Mouse (Mus musculus) ES-Bruce4 (cell line): ENCODE data around the gene Il22ra1. TPM values are rescaled to one million over a fixed set of nuclear protein-coding genes. Genes with fewer than 3 reads are reported as not detected.
A peak's percentile ranks its signal among the peaks of the same experiment; 100 is the strongest.

Source experiments
- H3K27ac ChIP-seq: 2 replicates; pipeline ENCODE4 v1.5.1; 2012; ENCODE audit warnings: low read length, inconsistent platforms; ENCODE audit not compliant: insufficient read depth
- H3K27me3 ChIP-seq: 2 replicates; pipeline ENCODE4 v1.6.1; 2012; ENCODE audit warnings: mild to moderate bottlenecking, low read length, inconsistent platforms; ENCODE audit not compliant: control insufficient read depth, poor library complexity, insufficient read depth, severe bottlenecking
- H3K36me3 ChIP-seq: 2 replicates; pipeline ENCODE4 v1.6.1; 2012; ENCODE audit warnings: inconsistent platforms, mild to moderate bottlenecking, low read length, moderate library complexity; ENCODE audit not compliant: control insufficient read depth, poor library complexity, insufficient read depth, severe bottlenecking
- H3K4me1 ChIP-seq: one replicate; pipeline ENCODE4 v1.8.1; 2011; ENCODE audit warnings: low read length; ENCODE audit not compliant: control insufficient read depth, insufficient read depth
- H3K4me3 ChIP-seq: 2 replicates; pipeline ENCODE4 v1.5.1; 2011; ENCODE audit warnings: low read depth, mild to moderate bottlenecking, low read length
- H3K9ac ChIP-seq: 2 replicates; pipeline ENCODE4 v1.6.1; 2012; ENCODE audit warnings: low read depth, mild to moderate bottlenecking, inconsistent platforms; ENCODE audit not compliant: poor library complexity, severe bottlenecking
- H3K9me3 ChIP-seq: replicated peaks from 2 replicates; pipeline ENCODE4 v1.6.1; 2012; ENCODE audit warnings: mild to moderate bottlenecking, low read length, inconsistent platforms; ENCODE audit not compliant: control insufficient read depth, poor library complexity, insufficient read depth, severe bottlenecking
- CTCF ChIP-seq: IDR thresholded peaks from one replicate; pipeline ENCODE4 v1.8.1; 2011; ENCODE audit warnings: low read depth, low read length
- EP300 ChIP-seq: IDR thresholded peaks from 2 replicates; pipeline ENCODE4 v1.6.1; 2011; ENCODE audit warnings: low read depth, low read length; ENCODE audit not compliant: insufficient read depth
- POLR2A ChIP-seq: IDR thresholded peaks from one replicate; pipeline ENCODE4 v1.8.1; 2011; ENCODE audit warnings: low read length; ENCODE audit not compliant: insufficient read depth
- polyA plus RNA-seq: library from polyadenylated mRNA; stranded (reverse); fragments of >200 nt; gene quantifications from 2 replicates; pipeline ENCODE4 v1.2.4, GENCODE M21; 2011; ENCODE audit warnings: low read depth; ENCODE audit not compliant: missing spikeins, insufficient read depth, insufficient read length

Gene Il22ra1
- polyA plus RNA-seq, 1 experiment: not detected

DNA sequence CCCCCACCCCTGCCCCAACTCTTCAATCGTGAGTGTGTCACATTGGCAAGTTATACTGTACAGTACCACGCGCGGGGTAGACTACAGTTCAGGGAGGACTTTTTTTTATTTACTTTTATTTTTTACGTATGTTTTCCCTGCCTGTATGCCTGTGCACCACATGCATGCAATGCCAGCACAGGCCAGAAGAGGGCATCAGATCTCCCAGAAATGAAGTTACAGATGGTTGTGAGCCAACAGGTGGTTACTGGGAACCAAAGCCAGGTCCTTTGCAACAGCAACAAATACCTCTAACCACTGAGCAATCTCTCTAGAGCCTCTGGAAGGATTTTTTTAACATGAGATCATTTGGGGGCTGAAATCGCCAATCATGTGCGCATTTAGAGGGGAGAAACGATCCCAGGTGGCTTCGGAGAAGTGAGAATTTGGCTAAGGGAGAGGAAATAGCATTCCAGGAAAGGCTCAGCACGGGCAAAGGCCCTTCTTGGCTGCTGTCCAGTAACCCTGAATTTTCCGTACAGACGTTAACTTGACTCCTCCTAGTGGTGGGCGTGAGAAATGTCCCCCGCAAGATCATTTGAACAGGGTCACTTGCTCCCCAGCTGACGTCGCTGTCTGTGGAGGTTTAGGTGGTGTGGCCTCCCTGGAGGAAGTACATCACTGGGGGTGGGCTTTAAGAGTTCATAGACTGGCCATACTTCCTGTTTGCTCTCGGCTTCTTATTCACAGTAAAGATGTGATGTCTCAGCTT is 5.3 kb upstream of the Il22ra1 start:
- TF ChIP-seq CTCF: peak; percentile 45
- no peak for TF ChIP-seq POLR2A
- TF ChIP-seq EP300: no peak
- Histone ChIP-seq H3K36me3 (no peaks in the 10 kb centered on the region), H3K9me3 (no peaks in the 10 kb centered on the region), H3K4me1 (no peaks in the 10 kb centered on the region), H3K4me3 (no peak overlapping the region), H3K27ac (no peak overlapping the region), H3K27me3 (no peaks in the 10 kb centered on the region), H3K9ac (no peak overlapping the region)

DNA sequence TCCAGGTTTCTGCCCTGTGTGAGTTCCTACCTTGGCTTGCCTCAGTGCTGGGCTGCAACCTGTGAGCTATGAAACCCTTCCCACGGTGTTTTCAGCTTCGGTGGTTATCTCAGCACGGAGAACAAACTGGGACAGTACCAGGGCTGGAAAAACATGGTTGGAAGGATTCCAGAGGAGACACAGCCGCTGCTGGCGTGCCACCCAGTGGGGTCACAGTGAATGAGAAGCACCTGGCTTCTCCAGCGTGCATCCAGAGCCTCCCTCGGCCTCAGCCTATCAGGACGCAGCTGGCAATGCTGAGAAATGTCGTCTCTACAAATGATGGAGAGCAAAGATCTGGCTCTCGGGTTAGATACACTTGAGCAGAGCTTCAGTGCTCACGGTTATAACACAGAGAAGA is 1.6 kb upstream of the Il22ra1 start:
- H3K36me3 ChIP-seq: no peaks in the 10 kb centered on the region
- H3K9me3 ChIP-seq: no peaks in the 10 kb centered on the region
- no peaks in the 10 kb centered on the region for H3K27me3 ChIP-seq
- no peak for TF ChIP-seq CTCF
- no peak for TF ChIP-seq POLR2A
- no peak for TF ChIP-seq EP300
- H3K4me1 ChIP-seq: no peaks in the 10 kb centered on the region
- H3K27ac ChIP-seq: no peak overlapping the region
- no peak overlapping the region for H3K4me3 ChIP-seq
- no peak overlapping the region for H3K9ac ChIP-seq

DNA sequence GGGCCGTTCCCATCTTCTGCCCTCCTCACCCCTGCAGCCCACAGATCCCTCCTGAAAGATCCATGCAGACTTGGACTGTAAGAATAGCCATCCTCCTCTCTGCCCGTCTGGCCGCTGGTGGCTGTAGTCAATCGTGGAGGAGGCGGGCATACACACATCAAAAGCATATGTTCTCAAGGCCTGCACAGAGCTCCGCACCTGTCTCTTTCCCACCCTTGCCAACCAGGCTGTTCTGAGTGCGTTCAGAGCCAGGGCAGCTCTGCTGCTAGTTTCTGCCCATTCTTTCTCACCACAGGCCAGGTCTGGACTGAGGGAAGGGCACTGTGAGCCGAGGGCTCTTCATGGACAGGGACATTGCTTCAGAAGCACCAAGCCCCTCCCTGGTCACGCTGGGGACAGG is 2.2 kb downstream of the Il22ra1 start:
- Histone ChIP-seq H3K4me3 (no peak overlapping the region), H3K27ac (no peak overlapping the region), H3K9me3 (peaks cover 6% of the 10 kb centered on the region; the same call in 1 of the 2 replicates), H3K27me3 (no peaks in the 10 kb centered on the region), H3K36me3 (no peaks in the 10 kb centered on the region), H3K4me1 (no peaks in the 10 kb centered on the region), H3K9ac (no peak overlapping the region)
- TF ChIP-seq EP300 (no peak), POLR2A (no peak), CTCF (no peak)

DNA sequence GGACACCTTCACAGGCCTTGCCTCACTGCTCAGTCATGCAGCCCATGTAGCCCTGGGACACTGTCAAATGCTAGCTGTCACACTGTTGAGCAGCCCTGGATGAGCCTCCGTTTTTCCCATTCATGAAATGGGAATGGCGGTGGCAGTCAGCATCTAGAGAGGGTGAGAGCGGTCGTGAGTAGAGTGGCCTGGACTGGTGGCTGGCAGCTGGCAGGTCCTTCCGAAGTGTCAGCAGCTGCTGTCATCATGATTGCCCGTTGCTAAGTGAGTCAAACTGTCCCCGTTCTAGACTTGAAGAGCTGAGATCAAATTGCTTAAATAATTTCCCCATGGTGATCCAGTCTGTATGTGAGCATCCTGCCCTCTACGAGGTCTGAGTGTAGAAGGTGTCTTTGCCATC is 3.0 kb downstream of the Il22ra1 start:
- H3K36me3 ChIP-seq: no peaks in the 10 kb centered on the region
- no peak overlapping the region for H3K27ac ChIP-seq
- no peak overlapping the region for H3K9ac ChIP-seq
- H3K4me1 ChIP-seq: no peaks in the 10 kb centered on the region
- H3K27me3 ChIP-seq: no peaks in the 10 kb centered on the region
- TF ChIP-seq CTCF (no peak), EP300 (no peak), POLR2A (no peak)
- no peak overlapping the region for H3K4me3 ChIP-seq
- H3K9me3 ChIP-seq: peaks cover 6% of the 10 kb centered on the region; the same call in 1 of the 2 replicates

DNA sequence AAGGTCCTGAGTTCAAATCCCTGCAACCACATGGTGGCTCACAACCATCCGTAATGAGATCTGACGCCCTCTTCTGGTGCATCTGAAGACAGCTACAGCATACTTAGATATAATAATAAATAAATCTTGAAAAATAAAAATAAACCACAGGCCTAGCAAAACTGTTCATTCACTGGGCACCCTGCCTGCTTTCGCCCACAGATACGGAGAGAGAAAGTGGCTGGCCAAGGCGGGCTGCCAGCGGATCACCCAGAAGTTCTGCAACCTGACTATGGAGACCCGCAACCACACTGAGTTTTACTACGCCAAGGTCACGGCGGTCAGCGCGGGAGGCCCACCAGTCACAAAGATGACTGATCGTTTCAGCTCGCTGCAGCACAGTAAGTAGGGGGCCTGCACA is 5.9 kb downstream of the Il22ra1 start:
- Histone ChIP-seq H3K9ac (no peak overlapping the region), H3K27me3 (no peaks in the 10 kb centered on the region), H3K9me3 (peaks cover 6% of the 10 kb centered on the region; the same call in 1 of the 2 replicates), H3K36me3 (no peaks in the 10 kb centered on the region), H3K27ac (no peak overlapping the region), H3K4me1 (no peaks in the 10 kb centered on the region), H3K4me3 (no peak overlapping the region)
- TF ChIP-seq POLR2A (no peak), EP300 (no peak), CTCF (no peak)

DNA sequence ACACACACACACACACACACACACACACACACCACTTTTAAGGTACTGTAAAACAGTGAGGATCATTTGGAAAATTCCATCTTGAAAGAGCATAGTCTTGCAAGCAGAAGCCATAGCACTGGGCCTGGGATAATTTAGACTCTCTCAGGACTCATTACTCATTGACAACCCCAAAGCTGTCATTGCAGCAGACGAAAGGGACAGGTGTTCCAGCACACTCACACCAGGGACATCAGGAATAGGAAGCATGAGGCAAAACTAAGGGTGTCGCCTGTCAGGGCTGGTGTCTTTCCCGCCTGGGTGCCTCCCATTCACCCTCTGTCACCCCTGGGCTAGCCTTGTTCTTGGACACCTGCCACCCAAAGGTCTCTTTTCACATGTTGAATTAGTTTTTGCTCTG is 8.9 kb downstream of the Il22ra1 start:
- no peaks in the 10 kb centered on the region for H3K4me1 ChIP-seq
- H3K9ac ChIP-seq: no peak overlapping the region
- no peaks in the 10 kb centered on the region for H3K36me3 ChIP-seq
- H3K27me3 ChIP-seq: no peaks in the 10 kb centered on the region
- H3K27ac ChIP-seq: no peak overlapping the region
- peaks cover 6% of the 10 kb centered on the region; the same call in 1 of the 2 replicates for H3K9me3 ChIP-seq
- TF ChIP-seq EP300 (no peak), POLR2A (no peak), CTCF (no peak)
- no peak overlapping the region for H3K4me3 ChIP-seq
